Mouse (Mus musculus): ENCODE data around the gene Vmn1r26.
A peak's percentile ranks its signal among the peaks of the same experiment; 100 is the strongest.
"Not testable (repeated sequence)": the region's sequence is repeated elsewhere in the genome, so short reads cannot be mapped to it uniquely, and the experiment has no call there.

Vmn1r26 gene

DNA sequence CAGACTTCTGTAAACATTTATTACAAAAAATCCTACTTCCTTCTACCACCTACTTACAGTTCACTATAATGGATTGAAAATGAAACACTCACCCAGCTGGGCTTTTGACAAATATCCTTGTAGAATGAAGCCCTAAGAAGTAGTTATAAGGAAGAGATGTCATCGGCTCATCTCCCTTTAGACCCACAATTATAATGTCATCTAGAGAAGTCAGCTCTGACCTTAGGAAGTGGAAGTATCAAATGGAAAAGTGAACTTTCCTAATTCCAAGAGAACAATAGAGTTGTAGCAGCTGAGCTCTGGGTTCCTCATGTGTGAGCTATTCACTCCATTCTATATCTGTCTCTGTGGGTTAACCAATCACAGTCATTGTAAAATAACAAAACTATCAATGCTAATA, at the start of gene Vmn1r26:
TSS of gene Vmn1r26 (minus strand) at position 101 of the 400 bp plus-strand sequence.
- no peak for DNase-seq (ENCODE audit: low spot score)

GRCm38 (mm10) chr6:58044025-58044424, 29.1 kb upstream of the Vmn1r26 start:
- DNase-seq (ENCODE audit: low spot score): peak; percentile 11

- DNase-seq (ENCODE audit: low spot score): not testable (repeated sequence)
Observed at GRCm38 (mm10) chr6:58017478-58017877, 2.5 kb upstream of the Vmn1r26 start.

- DNase-seq (ENCODE audit: low spot score): no peak
Observed at GRCm38 (mm10) chr6:57980710-57981109, 34.2 kb downstream of the Vmn1r26 start, which contains the start of gene Vmn1r25. Vmn1r25 (minus strand) TSS chr6:57980810.

DNA sequence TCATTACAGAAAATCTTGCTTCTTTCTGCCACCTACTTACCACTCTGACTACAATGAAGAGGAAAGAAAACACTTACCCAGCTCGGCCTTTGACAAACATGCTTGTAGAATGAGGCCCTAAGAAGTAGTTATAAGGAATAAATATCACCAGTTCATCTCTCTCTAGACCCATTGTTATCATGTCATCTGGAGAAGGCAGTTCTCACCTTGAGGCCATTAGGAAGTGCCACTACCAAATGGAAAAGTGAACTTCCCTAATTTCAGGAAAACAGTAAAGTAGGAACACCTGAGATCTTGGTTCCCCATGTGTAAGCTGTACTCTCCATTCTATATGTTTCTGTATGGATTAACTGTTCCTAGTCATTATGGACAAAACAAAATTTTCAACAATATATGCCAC, 53.6 kb downstream of the Vmn1r26 start, which contains the start of gene Vmn1r24:
TSS of gene Vmn1r24 (minus strand) at position 101 of the 400 bp plus-strand sequence.
- DNase-seq (ENCODE audit: low spot score): not testable (repeated sequence)
